18 mouse cellular contexts compared by ENCODE assay signal in the genomic region with DNA sequence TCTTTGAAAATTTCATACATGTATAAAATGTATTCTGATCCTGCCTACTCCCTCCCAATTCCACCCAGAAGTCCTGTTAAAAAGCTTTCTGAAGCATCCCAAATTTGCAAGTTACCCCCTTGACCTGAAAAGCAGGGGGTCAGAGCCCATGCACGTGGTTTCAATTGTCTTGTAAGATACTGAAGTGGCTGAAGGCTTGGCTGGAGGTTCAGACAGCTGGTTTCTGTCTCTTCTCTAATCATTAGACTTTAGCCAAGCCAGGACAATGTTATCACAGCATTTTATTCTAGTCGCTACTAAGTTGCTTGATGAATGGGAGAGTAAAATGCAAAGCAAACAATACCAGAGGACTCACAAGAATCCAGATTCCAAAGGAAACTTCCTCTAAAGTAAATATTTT.
DNase-seq lines count a peak whose midpoint lies in the region; ATAC-seq and TF ChIP-seq lines count a peak whose summit lies in the region.
"Had no signal": no experiment of that assay in that cellular context is flagged by ENCODE, and none has a peak within 500 bp of the region (broad histone marks: within the 10 kb centered on the region; RNA-seq: fewer than 3 reads in every experiment).

No protein-coding gene starts in this region.

- H3K4me2 ChIP-seq in lung, embryonic 15.5 days, result no peak overlapping the region
- H3K4me2 ChIP-seq: embryonic facial prominence, embryonic 13.5 days; forebrain, embryonic 15.5 days; hindbrain, embryonic 12.5 days; stomach, embryonic 15.5 days had no signal

- TF ChIP-seq POLR2A in kidney, adult 2 months (IDR thresholded peaks at IDR 0.05; ENCODE audit: low read depth, low read length), result no peak

- ATAC-seq in lung, embryonic 15.5 days (ENCODE audit: borderline replicate concordance, extremely low read depth, low FRiP score, low TSS enrichment), result peak; percentile 84; the same call in 1 of the 2 replicates
- no peak for ATAC-seq in inflammation-experienced regulatory T-cells, adult 6 months
- ATAC-seq: forebrain, embryonic 15.5 days had no signal

- no peak overlapping the region for H3K4me3 ChIP-seq in kidney, adult 2 months (ENCODE audit: insufficient read depth, low read depth, low read length)
- no peak overlapping the region for H3K4me3 ChIP-seq in lung, embryonic 15.5 days
- H3K4me3 ChIP-seq: embryonic facial prominence, embryonic 13.5 days; forebrain, embryonic 15.5 days; heart, adult 2 months; hindbrain, embryonic 12.5 days; limb, embryonic 10.5 days; midbrain, embryonic 10.5 days; stomach, embryonic 15.5 days had no signal

- no peak overlapping the region for H3K9ac ChIP-seq in lung, embryonic 15.5 days
- H3K9ac ChIP-seq: embryonic facial prominence, embryonic 13.5 days; forebrain, embryonic 15.5 days; hindbrain, embryonic 12.5 days; stomach, embryonic 15.5 days had no signal

- WGBS in kidney, adult 2 months, result 22% methylated on average over 2 of the region's 2 CpGs
- WGBS in lung, embryonic 15.5 days, result 6% methylated on average over 2 of the region's 2 CpGs

- no peak for TF ChIP-seq CTCF in kidney, adult 2 months (conservative IDR thresholded peaks at IDR 0.05; ENCODE audit: insufficient read depth, insufficient read length, low read depth, low read length)

- DNase-seq in kidney, postnatal 14 days, result peak; percentile 20
- no peak for DNase-seq in kidney, adult 2 months
- DNase-seq in embryo, embryonic 11 days, result peak; percentile 37
- DNase-seq in lung, postnatal 4 days, result peak; percentile 8 to 51
- DNase-seq in cerebellum, adult 9-11 months, result no peak
- DNase-seq: adrenal gland, postnatal 10 days; cerebellum, postnatal 25 days; gastrocnemius, postnatal 25 days; heart, adult 2 months; retina, postnatal 1 day had no signal

- H3K27me3 ChIP-seq in kidney, adult 2 months (replicated peaks; ENCODE audit: control insufficient read depth, insufficient read depth, low read length), result no peaks in the 10 kb centered on the region
- H3K27me3 ChIP-seq in lung, embryonic 15.5 days, result no peaks in the 10 kb centered on the region
- H3K27me3 ChIP-seq: embryonic facial prominence, embryonic 13.5 days; forebrain, embryonic 15.5 days; hindbrain, embryonic 12.5 days; stomach, embryonic 15.5 days had no signal

- no peak overlapping the region for H3K27ac ChIP-seq in kidney, adult 2 months (ENCODE audit: insufficient read depth, low read depth, low read length)
- H3K27ac ChIP-seq in lung, embryonic 15.5 days, result no peak overlapping the region
- H3K27ac ChIP-seq: embryonic facial prominence, embryonic 13.5 days; forebrain, embryonic 15.5 days; heart, adult 2 months; hindbrain, embryonic 12.5 days; limb, embryonic 10.5 days; midbrain, embryonic 10.5 days; stomach, embryonic 15.5 days had no signal

- no peaks in the 10 kb centered on the region for H3K36me3 ChIP-seq in kidney, adult 2 months (ENCODE audit: control insufficient read depth, insufficient read depth, low read length)
- no peaks in the 10 kb centered on the region for H3K36me3 ChIP-seq in lung, embryonic 15.5 days
- H3K36me3 ChIP-seq: embryonic facial prominence, embryonic 13.5 days; forebrain, embryonic 15.5 days; hindbrain, embryonic 12.5 days; limb, embryonic 10.5 days; midbrain, embryonic 10.5 days; stomach, embryonic 15.5 days had no signal

- no peaks in the 10 kb centered on the region for H3K9me3 ChIP-seq in lung, embryonic 15.5 days
- H3K9me3 ChIP-seq: embryonic facial prominence, embryonic 13.5 days; forebrain, embryonic 15.5 days; hindbrain, embryonic 12.5 days; limb, embryonic 10.5 days; midbrain, embryonic 10.5 days; stomach, embryonic 15.5 days had no signal

- H3K4me1 ChIP-seq in kidney, adult 2 months (ENCODE audit: control insufficient read depth, insufficient read depth, low read length), result no peaks in the 10 kb centered on the region
- H3K4me1 ChIP-seq in lung, embryonic 15.5 days, result peaks cover 4% of the 10 kb centered on the region; the same call in 1 of the 2 replicates
- H3K4me1 ChIP-seq: embryonic facial prominence, embryonic 13.5 days; forebrain, embryonic 15.5 days; hindbrain, embryonic 12.5 days; stomach, embryonic 15.5 days had no signal

Comparison
In these comparisons a context has a peak if more than half of its experiments do, and no peak if none do; other contexts are left out.
1. DNase-seq: peak in kidney, postnatal 14 days (single experiment), embryo, embryonic 11 days (single experiment) and lung, postnatal 4 days (2 of 2); none in kidney, adult 2 months (single experiment) and cerebellum, adult 9-11 months (single experiment).